Mouse (Mus musculus) stomach, embryonic 15.5 days (tissue): ENCODE data around the gene Tnn. TPM values are rescaled to one million over a fixed set of nuclear protein-coding genes. Genes with fewer than 3 reads are reported as not detected.

Experiments
- ATAC-seq: fragments of 200-750 bp; cut with Nextera tagmentation; 2 replicates; pipeline ENCODE4 v1.8.0; 2017; ENCODE audit warnings: low read depth, moderate number of reproducible peaks, moderate TSS enrichment; ENCODE audit not compliant: insufficient read depth, low FRiP score
- H3K27ac ChIP-seq: fragments of 300-500 bp; sonication (generic); 2 replicates; pipeline ENCODE4 v1.5.1; 2015; ENCODE audit warnings: mild to moderate bottlenecking, inconsistent platforms
- H3K27me3 ChIP-seq: fragments of 300-500 bp; sonication (generic); replicated peaks from 2 replicates; pipeline ENCODE4 v1.6.1; 2015; ENCODE audit warnings: inconsistent platforms
- H3K36me3 ChIP-seq: fragments of 300-500 bp; sonication (generic); 2 replicates; pipeline ENCODE4 v1.6.1; 2015; ENCODE audit warnings: inconsistent platforms
- H3K4me1 ChIP-seq: fragments of 300-500 bp; sonication (generic); 2 replicates; pipeline ENCODE4 v1.6.1; 2015; ENCODE audit warnings: inconsistent platforms
- H3K4me2 ChIP-seq: fragments of 300-500 bp; sonication (generic); 2 replicates; pipeline ENCODE4 v1.6.1; 2015; ENCODE audit warnings: mild to moderate bottlenecking, inconsistent platforms
- H3K4me3 ChIP-seq: fragments of 300-500 bp; sonication (generic); replicated peaks from 2 replicates; pipeline ENCODE4 v1.5.1; 2015; ENCODE audit warnings: inconsistent platforms
- H3K9ac ChIP-seq: fragments of 300-500 bp; sonication (generic); 2 replicates; pipeline ENCODE4 v1.6.1; 2015; ENCODE audit warnings: inconsistent platforms
- H3K9me3 ChIP-seq: fragments of 300-500 bp; sonication (generic); 2 replicates; pipeline ENCODE4 v1.6.1; 2016; ENCODE audit warnings: inconsistent platforms
- WGBS: fragments of 180-500 bp; shearing (Covaris S2); methylation state at CpG from one replicate; pipeline ENCODE4 v1.1.7; 2015; 5-methylcytosine and 5-hydroxymethylcytosine counted together
- polyA plus RNA-seq: library from polyadenylated mRNA; unstranded; fragments of >200 nt; fragmentation: Nextera tagmentation; extraction: Ambion mirVana; gene quantifications from 2 replicates; pipeline ENCODE4 v1.2.1, GENCODE M21; 2015

The Tnn gene
- polyA plus RNA-seq, 1 experiment from 2014 or later = 11.6 TPM

- Histone ChIP-seq H3K36me3 (no peaks in the 10 kb centered on the region), H3K27ac (no peak overlapping the region), H3K9me3 (no peaks in the 10 kb centered on the region), H3K27me3 (no peaks in the 10 kb centered on the region), H3K4me2 (no peak overlapping the region), H3K4me1 (no peaks in the 10 kb centered on the region), H3K9ac (no peak overlapping the region), H3K4me3 (no peak overlapping the region)
- 60% methylated on average over 5 of the region's 5 CpGs for WGBS
- no peak for ATAC-seq
Measured at GRCm38 (mm10) chr1:160049131-160049880, 104.1 kb downstream of the Tnn start.

GRCm38 (mm10) chr1:160047481-160047931 is 105.9 kb downstream of the Tnn start:
- Histone ChIP-seq H3K4me1 (peaks cover 8% of the 10 kb centered on the region; the same call in 1 of the 2 replicates), H3K4me2 (no peak overlapping the region), H3K9me3 (no peaks in the 10 kb centered on the region), H3K9ac (no peak overlapping the region), H3K36me3 (no peaks in the 10 kb centered on the region), H3K27ac (no peak overlapping the region), H3K4me3 (no peak overlapping the region), H3K27me3 (no peaks in the 10 kb centered on the region)
- WGBS = 90% methylated on average over 7 of the region's 7 CpGs
- no peak for ATAC-seq

GRCm38 (mm10) chr1:160046786-160047185 is 106.6 kb downstream of the Tnn start:
- Histone ChIP-seq H3K4me3 (no peak overlapping the region), H3K4me1 (peaks cover 8% of the 10 kb centered on the region; the same call in 1 of the 2 replicates), H3K4me2 (no peak overlapping the region), H3K27me3 (no peaks in the 10 kb centered on the region), H3K36me3 (no peaks in the 10 kb centered on the region), H3K27ac (no peak overlapping the region), H3K9me3 (no peaks in the 10 kb centered on the region), H3K9ac (no peak overlapping the region)
- 83% methylated on average over 4 of the region's 4 CpGs for WGBS
- no peak for ATAC-seq

- 81% methylated on average over 5 of the region's 5 CpGs for WGBS
- peaks cover 8% of the 10 kb centered on the region; the same call in 1 of the 2 replicates for H3K4me1 ChIP-seq
- no peak overlapping the region for H3K4me3 ChIP-seq
- H3K27me3 ChIP-seq = no peaks in the 10 kb centered on the region
- no peak for ATAC-seq
- no peak overlapping the region for H3K27ac ChIP-seq
- no peak overlapping the region for H3K9ac ChIP-seq
- no peak overlapping the region for H3K4me2 ChIP-seq
- H3K36me3 ChIP-seq = no peaks in the 10 kb centered on the region
- no peaks in the 10 kb centered on the region for H3K9me3 ChIP-seq
Measured at GRCm38 (mm10) chr1:160045971-160046370, 107.4 kb downstream of the Tnn start.

- H3K4me3 ChIP-seq = peak overlapping the region; percentile 52
- peaks cover 8% of the 10 kb centered on the region; the same call in 1 of the 2 replicates for H3K4me1 ChIP-seq
- no peak overlapping the region; the same call in 1 of the 2 replicates for H3K9ac ChIP-seq
- H3K36me3 ChIP-seq = no peaks in the 10 kb centered on the region
- no peak overlapping the region for H3K27ac ChIP-seq
- no peaks in the 10 kb centered on the region for H3K27me3 ChIP-seq
- no peak for ATAC-seq
- 61% methylated on average over 3 of the region's 3 CpGs for WGBS
- peak overlapping the region; percentile 82 for H3K4me2 ChIP-seq
- no peaks in the 10 kb centered on the region for H3K9me3 ChIP-seq
Measured at GRCm38 (mm10) chr1:160045056-160045715, 108.2 kb downstream of the Tnn start.

GRCm38 (mm10) chr1:160044237-160045021 is 109.0 kb downstream of the Tnn start, which contains the start of gene 4930523C07Rik:
TSS of gene 4930523C07Rik (plus strand) at chr1:160044382.
- ATAC-seq = peak; percentile 90

GRCm38 (mm10) chr1:160043271-160043975 is 110.0 kb downstream of the Tnn start:
- Histone ChIP-seq H3K27ac (no peak overlapping the region), H3K4me1 (peaks cover 8% of the 10 kb centered on the region; the same call in 1 of the 2 replicates), H3K36me3 (no peaks in the 10 kb centered on the region), H3K9ac (no peak overlapping the region), H3K27me3 (no peaks in the 10 kb centered on the region), H3K4me2 (peak overlapping the region; percentile 82), H3K4me3 (peak overlapping the region; percentile 52; the same call in 1 of the 2 replicates), H3K9me3 (no peaks in the 10 kb centered on the region)
- no peak for ATAC-seq
- 81% methylated on average over 13 of the region's 13 CpGs for WGBS

More at GRCm38 (mm10) chr1:160044237-160045021, 109.0 kb downstream of the Tnn start, which contains the start of gene 4930523C07Rik:
- Histone ChIP-seq H3K4me3 (peak within 1 kb of the TSS; percentile 52), H3K36me3 (no peaks in the 10 kb centered on the region), H3K9ac (peak within 1 kb of the TSS; percentile 45), H3K4me2 (peak within 1 kb of the TSS; percentile 82), H3K27ac (peak within 1 kb of the TSS; percentile 69), H3K4me1 (peaks cover 8% of the 10 kb centered on the region; the same call in 1 of the 2 replicates), H3K27me3 (no peaks in the 10 kb centered on the region), H3K9me3 (no peaks in the 10 kb centered on the region)
- WGBS = 1% methylated on average over 33 of the region's 33 CpGs

GRCm38 (mm10) chr1:160042351-160042750 is 111.0 kb downstream of the Tnn start:
- Histone ChIP-seq H3K36me3 (no peaks in the 10 kb centered on the region), H3K9ac (no peak overlapping the region), H3K4me3 (no peak overlapping the region), H3K27ac (no peak overlapping the region), H3K27me3 (no peaks in the 10 kb centered on the region), H3K4me2 (no peak overlapping the region), H3K9me3 (no peaks in the 10 kb centered on the region), H3K4me1 (peaks cover 12% of the 10 kb centered on the region; the same call in 1 of the 2 replicates)
- no peak for ATAC-seq
- WGBS = 89% methylated on average over 7 of the region's 7 CpGs

GRCm38 (mm10) chr1:160041264-160041775 is 112.1 kb downstream of the Tnn start:
- H3K27ac ChIP-seq = no peak overlapping the region
- H3K4me1 ChIP-seq = peaks cover 13% of the 10 kb centered on the region; the same call in 1 of the 2 replicates
- no peak overlapping the region for H3K4me3 ChIP-seq
- no peak overlapping the region for H3K4me2 ChIP-seq
- H3K9me3 ChIP-seq = no peaks in the 10 kb centered on the region
- no peaks in the 10 kb centered on the region for H3K27me3 ChIP-seq
- no peak overlapping the region for H3K9ac ChIP-seq
- H3K36me3 ChIP-seq = no peaks in the 10 kb centered on the region
- WGBS = 82% methylated on average over 7 of the region's 7 CpGs
- ATAC-seq = no peak

GRCm38 (mm10) chr1:160039951-160040645 is 113.3 kb downstream of the Tnn start:
- no peak overlapping the region for H3K4me2 ChIP-seq
- 50% methylated on average over 7 of the region's 7 CpGs for WGBS
- H3K9me3 ChIP-seq = no peaks in the 10 kb centered on the region
- no peak overlapping the region for H3K9ac ChIP-seq
- H3K4me3 ChIP-seq = no peak overlapping the region
- no peak overlapping the region for H3K27ac ChIP-seq
- H3K36me3 ChIP-seq = no peaks in the 10 kb centered on the region
- no peak for ATAC-seq
- H3K27me3 ChIP-seq = no peaks in the 10 kb centered on the region
- peaks cover 13% of the 10 kb centered on the region; the same call in 1 of the 2 replicates for H3K4me1 ChIP-seq
